Mouse (Mus musculus): ENCODE measurements around the gene Gjb6.

The Gjb6 gene

DNA sequence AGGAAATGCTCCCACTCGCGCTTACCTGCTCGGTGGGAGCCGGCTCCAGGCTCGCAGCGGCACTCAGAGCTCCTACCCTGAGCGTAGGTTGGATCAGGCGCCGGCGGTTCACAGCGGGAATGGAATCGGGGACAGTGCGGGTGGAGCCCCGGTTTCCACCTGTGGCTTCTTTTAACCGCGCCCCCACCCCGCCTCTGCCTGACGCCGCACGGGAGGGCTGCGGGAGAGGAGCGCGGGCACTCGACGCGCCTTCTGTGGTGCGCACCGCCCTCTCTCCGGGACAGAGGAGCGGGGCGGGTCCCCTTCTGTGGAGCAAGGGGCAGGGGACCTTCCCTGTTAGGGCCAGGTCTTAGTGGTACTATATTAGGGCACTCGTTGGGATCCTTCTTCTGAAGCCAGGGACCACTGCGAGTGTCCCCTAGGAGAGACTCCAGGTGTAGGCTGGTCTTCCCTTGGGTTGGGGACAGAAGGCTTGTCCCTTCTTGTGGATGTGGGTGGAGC lies at the start of gene Gjb6:
Gene Gjb6, minus strand, starts transcription at position 451 of the 501 bp plus-strand sequence.
- no peak for DNase-seq (ENCODE audit: low read depth, low spot score)

DNA sequence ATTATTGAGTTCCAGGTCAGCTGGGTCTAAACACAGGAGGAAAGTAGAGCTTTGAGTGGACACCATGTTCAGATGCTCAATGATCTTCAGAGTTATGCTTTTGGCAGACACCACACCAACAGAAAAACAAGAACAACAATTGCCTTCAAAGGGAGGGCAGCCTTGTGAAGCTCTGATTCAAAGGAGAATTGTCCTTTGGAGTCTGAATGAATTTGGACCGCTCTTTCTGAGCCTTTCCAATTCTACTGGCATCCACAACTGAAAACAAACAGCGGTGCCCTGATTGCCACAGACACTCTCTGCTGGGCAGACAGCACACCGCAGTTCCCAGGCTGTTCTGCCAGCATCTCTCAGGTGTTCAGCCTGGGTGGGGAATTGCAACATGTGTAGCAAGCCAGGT lies 32.1 kb upstream of the Gjb6 start:
- no peak for DNase-seq (ENCODE audit: low read depth, low spot score)

DNA sequence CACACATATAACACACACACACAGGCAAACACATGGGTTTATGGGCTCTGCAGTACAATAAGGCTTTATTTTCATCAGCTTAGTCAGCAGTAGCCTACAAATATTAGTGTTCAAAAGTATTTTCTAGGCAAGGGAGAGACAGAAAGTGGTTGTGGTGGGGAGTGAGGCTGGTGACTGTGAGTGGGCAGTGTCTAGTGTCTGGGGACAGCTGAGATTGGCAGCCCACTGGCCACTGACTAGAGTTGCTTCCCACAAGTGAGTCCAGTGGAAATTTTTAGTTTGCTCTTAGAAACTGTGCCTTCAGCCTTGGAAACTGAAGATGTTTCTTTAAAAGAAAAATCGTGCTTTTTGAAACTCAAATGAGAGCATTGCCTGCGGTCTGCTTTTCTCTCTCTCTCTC lies 28.4 kb upstream of the Gjb6 start:
- DNase-seq (ENCODE audit: low read depth, low spot score), result no peak

DNA sequence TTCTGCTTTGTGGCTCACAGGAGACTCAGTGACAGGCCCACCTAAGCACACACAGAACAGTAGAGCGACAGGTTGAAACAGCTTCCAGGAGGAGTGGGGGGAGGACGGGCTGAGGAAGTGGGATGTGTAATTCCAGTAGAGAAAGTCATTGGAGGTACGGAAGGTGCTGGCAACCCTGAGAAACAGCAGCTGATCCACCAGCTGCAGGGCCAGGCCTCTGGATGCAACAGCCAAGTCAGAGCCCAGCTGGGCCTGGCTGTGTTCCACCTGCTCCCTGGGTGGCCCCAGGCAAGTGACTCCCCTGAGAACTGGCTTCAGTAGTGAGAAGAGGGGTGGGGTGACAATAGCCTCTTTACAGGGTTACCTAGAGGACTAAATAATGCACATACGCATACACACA lies 27.8 kb upstream of the Gjb6 start:
- DNase-seq (ENCODE audit: low read depth, low spot score), result no peak

DNA sequence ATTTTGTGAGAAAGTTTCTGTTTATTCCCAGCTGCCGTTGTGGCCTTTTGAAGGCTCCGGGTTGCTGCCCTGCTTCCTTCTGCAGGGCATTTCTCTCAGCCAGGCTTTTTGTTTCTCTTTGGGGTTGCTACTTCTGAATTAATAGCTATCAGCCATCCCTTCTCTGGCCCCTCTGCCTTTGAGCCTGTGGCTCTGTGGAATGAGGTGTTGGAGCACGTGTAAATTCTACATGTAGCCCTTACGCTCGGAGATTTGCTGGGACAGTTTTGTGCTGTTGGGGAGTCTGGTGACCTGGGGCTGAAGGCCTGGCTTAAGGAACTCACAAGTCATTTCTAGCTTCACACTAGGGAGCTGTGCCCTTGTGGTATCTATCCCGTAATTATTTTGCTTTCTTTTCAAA lies 21.5 kb upstream of the Gjb6 start:
- no peak for DNase-seq (ENCODE audit: low read depth, low spot score)

DNA sequence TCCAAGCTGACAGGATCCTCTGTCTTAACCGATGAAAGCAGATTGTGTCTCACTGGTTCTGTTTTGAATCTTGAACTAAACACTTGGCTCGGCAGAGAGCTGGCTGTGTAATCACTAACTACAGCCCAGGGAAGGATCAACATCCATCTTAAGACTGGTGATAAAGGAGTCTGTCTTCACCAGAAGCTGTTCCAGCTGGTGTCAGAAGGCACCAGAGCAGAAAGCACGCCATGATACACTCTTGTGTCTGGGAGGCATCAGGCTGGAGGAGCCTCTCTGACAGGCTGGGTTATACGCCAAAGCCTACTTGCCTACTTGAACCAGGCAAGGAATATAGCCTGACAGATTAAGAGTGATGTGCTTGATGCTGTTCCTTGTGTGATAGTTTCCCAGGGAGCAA lies 12.3 kb upstream of the Gjb6 start:
- DNase-seq (ENCODE audit: low read depth, low spot score), result no peak

DNA sequence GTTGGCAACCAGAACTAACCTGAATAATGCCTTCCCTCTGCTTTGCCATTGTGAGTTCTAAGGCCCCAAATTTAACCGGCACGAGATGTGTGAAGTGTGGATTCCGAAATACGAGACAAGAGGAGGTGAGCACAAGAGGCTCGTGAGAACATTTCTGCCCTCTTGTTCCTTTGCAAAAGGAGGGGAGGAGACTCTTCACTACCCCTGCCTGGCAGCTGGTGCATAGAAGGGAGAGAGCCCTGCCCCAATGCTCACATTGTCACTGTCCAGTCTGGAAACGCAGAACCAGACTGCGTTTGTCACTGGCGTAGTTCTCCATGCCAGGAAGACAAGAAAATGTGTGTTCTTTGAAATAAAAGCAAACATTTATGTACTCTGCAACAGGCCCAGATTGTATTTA lies 1.9 kb upstream of the Gjb6 start:
- no peak for DNase-seq (ENCODE audit: low read depth, low spot score)

DNA sequence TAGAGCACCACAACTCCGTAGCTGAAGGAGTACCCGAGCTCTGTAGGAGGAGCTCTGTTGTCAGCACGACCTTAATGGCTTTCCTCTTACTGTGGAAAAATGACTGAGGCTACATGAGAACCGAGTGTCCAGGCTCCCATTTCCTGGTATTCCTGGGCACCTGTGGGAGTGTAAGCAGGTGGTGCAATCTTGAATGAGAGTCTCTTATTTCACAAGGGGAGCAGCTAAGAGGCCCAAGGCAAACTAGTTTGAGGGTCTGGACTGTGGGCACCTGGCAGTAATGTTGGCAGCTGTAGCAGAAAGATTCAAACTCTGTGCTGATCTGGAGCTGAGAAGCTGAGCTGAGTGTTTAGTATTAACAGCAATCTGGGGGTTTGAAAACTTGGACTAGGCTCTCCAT lies 6.0 kb downstream of the Gjb6 start:
- DNase-seq (ENCODE audit: low read depth, low spot score), result no peak

DNA sequence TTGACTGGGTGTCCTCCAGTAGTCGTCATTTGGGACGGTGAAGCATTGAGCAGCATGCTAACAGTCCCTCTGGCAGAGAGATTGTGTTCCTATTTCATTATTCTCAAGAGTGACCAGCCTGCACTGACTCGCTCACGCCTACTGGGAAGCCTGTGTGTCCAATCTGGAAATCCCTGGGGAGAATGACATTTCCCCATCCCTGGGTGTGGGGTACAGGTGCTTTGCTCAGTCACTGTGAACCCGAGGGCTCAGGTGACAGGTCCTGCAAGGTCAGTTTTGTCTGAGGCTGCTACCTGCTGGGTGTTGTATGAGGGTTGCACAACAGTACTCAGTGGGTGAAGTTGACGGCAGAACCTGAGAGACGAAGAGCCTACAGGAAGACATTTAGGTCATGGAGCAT lies 11.1 kb downstream of the Gjb6 start:
- DNase-seq (ENCODE audit: low read depth, low spot score), result no peak

DNA sequence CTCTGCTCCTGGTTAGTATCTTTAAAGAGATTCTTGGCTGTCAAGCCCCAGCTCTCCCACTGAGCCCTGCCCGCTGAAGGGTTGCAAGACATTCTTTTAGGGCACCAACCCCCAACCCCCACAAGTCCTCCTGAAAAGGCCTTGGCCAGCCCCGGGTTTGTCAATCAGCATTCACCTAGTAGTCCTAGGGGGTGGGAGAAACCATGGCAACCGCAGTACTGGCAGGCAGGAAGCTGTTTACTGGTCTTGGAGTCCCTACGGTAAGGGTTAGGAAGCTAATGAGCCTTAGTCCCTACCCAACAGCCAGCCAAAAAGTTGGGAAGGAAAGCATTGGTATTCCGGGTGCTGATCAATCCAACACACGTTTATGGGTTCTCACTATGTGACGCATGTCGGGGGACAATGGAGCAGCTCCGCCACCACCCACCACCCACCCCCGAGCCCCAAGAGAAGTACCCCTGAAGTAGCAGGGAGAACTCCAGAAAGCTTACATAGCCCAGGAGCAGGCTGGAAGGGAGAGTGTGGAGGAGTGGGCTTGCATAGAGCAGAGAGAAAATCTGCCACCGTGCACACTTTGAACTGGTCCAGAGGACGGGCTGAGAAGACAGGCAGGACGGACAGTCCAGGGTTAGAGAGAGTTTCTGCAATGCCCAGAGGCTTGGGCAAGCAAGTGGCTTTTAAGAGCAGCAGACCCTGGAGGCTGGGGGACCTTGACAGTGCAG lies 17.4 kb downstream of the Gjb6 start, which contains the start of gene Gm4491:
Gene Gm4491, minus strand, starts transcription at position 61 of the 722 bp plus-strand sequence.
- no peak for DNase-seq (ENCODE audit: low read depth, low spot score)

DNA sequence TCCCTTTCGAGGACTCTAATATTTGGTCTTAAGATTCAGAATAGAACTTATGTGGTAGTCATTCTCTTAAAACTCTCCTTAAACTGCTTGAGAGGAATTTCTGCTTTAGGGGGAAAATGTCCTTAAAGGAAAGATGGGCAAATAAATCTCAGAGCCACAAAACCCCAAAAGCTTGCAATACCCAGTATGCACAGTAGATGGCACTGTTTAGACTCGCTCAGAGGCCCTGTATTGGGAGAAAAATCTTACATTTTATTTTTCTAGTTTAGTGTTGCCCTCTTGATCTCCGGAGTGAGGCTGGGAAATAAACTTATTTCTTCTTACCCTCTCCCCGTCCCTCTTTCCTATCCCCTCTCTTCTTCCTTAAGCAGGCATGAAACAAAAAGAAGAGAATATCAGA lies 24.2 kb downstream of the Gjb6 start:
- no peak for DNase-seq (ENCODE audit: low read depth, low spot score)

DNA sequence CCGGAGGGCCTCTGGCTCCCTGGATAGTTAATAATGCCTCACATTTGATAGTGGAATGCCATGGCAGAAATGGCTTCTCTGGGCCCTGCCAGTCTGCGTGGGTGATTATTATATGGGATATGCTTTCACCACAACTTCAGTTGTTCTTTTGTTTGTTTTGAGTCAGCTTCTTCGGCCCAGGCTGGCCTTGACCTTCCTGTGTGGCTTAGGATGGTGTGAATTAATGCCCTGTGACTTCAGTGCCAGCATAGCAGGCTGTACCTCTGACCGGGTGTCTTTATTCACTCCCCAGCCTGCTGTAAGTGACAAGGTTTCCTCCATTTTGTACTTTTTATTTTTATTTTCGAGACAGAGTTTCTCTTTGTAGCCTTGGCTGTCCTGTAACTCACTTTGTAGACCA lies 25.5 kb downstream of the Gjb6 start:
- DNase-seq (ENCODE audit: low read depth, low spot score), result no peak

DNA sequence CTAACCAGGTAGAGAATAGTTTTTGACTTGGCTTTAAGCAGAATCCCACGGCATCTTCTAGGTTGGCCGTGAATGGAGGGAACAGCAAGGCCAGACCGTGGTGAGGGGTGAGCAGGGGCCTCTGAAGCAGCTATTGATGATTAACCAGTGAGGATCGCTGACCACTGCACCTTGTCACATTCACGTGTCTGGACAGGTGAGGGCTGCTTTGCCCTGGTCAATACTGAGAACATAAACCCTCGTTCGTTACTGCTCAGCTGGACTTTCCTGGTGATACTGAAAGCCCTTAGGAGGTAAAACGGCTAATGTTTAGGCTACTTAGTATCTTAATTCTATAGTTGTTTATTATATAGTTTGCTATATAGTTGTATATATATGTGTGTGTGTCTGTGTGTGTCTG lies 26.3 kb downstream of the Gjb6 start:
- DNase-seq (ENCODE audit: low read depth, low spot score), result no peak

DNA sequence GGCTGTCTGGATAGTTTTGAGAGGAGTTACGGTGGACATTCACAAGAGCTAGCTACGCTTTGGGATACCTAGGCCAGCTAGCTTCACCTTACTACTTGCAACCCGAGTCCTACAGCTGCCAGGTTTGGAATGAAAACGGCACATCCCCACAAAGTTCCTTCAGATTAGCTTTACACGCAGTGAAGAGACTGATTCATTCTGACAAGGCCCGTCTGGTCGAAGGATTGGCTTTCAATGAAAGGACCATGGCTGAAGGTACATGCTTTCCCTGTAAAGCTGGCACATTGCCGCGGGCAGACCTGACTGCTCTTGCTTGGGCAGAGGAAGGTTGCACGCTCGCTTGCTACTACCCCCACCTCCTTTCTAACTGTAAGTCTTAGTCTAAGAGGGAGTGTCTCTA lies 27.7 kb downstream of the Gjb6 start:
- no peak for DNase-seq (ENCODE audit: low read depth, low spot score)

DNA sequence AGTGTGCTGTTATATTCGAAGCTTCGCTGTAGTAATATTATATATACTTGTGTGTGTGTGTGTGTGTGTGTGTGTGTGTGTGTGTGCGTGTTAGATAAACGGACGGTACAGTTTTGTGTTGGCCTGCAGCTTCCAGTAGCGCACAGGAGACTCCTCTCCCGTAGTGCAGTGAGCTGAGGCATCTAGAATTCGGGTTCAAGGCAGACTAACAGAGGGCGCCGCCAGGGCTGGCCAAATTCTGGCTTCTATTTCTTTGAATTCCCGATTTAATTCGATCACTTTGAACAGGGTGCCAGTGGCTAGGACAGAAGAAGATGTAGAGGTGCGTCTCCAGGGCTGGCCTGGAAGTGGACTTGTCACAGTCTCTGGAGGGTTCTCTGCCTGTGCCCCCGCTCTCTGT lies 28.3 kb downstream of the Gjb6 start:
- no peak for DNase-seq (ENCODE audit: low read depth, low spot score)

DNA sequence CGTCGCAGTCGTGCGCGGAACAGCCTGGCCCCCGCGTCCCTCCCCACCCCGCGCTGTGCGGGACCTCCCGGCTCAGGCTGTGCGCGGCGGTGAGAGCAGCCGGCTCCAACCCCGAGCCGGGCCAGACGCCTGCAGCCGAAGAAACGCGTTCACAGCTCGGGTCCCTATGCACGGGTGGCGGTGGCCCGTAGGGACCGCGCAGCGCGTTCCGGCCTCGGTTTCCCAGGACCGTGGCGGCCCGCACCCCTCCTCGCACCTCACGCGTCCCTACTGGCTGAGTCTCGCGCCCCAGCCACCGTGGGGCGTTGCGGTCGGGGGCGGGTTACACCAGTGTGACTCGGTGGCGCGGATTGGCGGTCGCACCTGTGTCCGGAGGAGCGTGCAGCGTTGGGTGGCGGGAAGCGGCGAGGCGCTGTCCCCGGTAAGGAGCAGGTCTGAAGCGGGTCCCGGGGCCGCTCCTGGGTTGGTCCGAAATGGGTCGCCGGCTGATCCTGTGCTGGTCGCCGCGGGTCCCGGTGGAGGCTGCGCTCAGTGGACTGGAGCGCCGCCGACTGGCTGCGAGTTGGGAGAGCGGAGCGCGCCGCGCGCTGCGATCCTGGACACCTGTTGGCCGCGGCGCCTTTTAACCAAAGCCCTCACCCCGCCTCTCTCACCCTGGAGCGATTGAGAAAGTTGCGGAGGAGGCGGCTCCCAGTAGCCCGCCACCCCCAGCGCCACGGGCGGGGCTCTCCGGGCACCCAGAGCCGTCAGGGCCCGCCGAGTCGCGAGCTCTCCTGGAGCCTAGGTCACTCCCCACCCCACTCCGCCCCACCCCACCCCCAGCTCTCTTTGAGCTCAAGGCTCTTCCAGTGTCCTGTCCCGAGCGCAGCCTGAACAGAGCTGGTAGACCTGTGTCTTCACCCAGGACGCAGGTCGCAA lies 29.0 kb downstream of the Gjb6 start, which contains the start of gene Gjb2:
Gene Gjb2, minus strand, starts transcription at position 597 of the 918 bp plus-strand sequence.
- DNase-seq (ENCODE audit: low read depth, low spot score), result peak; percentile 39

DNA sequence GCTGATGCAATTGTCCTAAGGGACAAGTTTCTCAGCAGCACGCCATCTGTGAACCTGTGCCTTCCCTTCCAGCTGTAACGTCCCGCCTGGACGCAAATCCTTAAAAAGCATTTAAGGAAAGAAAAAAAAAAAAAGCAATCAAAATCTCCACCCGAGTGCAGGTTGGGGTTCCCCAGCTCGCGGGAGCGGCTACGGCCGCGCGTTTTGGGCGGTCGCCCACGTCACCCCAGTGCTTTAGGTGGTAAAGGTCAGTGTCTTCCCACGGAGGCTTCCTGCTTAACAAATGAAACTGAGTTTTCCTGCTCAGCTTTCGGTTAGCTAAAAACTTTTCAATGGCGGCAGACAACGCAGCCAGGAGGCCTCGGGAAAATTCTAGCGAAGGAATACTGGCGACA lies 29.7 kb downstream of the Gjb6 start:
- DNase-seq (ENCODE audit: low read depth, low spot score), result no peak

DNA sequence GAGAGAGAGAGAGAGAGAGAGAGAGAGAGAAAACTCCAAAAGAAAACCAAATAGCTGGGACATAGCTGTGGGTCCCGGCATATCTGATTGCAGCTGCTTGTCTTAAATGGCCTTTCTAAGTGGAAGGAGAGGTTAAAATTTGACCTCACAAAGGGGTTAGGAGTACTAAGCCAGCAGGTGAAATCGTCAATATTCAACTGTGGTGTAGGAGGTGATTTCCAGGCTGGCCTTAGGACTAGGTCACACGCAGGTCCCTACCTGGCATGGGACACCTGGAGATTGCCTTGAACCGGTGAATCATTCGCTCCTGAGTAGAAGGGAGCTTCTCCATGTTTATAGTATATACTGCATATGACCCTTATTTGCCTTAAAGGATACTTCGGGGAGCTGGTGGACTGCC lies 30.3 kb downstream of the Gjb6 start:
- no peak for DNase-seq (ENCODE audit: low read depth, low spot score)

DNA sequence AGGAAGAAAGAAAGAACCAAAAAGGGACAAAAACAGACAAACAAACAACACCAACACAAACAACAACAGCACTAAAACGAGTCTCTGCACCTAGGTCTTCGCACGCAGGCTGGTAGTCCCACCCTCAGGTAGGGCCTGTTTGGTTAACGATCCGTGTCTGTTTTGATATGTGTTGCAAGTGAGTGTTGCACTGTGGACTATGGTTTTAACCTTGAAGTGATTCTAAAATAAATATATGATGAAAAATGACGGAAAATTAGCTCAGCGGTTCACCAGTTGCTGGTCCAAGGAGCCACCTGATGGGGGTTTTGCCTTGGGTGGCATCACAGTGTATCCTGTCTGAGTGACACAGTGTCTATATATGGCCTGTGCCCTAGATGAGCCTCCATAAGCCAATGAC lies 31.8 kb downstream of the Gjb6 start:
- DNase-seq (ENCODE audit: low read depth, low spot score), result no peak

DNA sequence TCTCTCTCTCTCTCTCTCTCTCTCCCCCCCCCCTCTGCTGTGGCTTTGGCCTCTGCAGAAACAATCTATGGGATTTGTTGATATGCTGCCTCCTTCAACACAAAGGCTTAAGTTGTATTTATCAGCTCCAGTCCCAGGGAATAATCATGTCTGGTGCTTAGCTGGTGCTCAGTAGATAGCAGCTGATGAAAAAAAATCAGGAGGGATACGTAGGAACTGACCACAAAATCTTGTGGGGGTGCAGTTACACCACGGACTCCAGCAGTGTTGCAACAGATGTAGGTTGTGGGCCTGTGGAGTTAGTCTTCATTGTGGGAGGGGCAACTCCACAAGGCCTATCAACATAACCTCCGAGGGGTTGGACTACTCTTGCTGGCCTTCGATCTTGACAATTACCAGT lies 37.6 kb downstream of the Gjb6 start:
- no peak for DNase-seq (ENCODE audit: low read depth, low spot score)

DNA sequence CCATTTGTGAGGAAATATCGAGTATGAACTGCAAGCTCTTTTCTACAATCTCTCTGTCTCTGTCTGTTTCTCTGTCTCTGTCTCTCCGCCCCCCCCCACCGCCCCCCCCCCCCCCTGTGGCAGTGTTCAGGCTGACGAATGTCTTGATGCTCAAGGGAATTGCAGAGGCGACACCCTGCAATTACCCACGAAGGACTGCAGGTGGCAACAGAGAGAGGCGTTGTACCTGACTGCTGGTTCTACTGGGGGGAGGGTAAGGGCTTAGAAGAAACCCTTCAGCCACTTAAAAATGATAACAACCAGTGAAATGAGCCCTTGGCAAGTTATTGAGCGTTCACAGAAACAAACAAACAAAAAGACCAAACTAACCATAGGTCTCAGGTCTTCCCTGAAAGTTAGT lies 40.4 kb downstream of the Gjb6 start:
- DNase-seq (ENCODE audit: low read depth, low spot score), result peak; percentile 42

DNA sequence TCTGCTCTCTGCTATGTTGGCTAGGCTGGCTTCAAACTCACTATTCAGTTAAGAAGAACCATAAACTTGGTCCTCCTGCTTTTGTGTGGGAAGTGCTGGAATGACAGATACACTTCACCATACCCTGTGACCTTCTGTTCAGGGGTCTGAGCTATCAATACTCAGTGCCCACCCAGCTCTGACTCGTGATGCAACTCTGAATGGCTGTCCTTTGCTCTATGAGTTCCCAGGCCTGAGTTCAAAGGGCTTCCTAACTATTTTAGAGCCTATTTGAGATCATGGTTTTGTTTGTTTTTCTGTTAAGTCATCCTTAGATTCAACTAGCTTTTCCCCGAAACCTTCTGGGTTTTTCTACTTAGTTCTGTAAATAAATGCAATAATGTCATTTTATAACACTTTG lies 43.4 kb downstream of the Gjb6 start:
- DNase-seq (ENCODE audit: low read depth, low spot score), result no peak

DNA sequence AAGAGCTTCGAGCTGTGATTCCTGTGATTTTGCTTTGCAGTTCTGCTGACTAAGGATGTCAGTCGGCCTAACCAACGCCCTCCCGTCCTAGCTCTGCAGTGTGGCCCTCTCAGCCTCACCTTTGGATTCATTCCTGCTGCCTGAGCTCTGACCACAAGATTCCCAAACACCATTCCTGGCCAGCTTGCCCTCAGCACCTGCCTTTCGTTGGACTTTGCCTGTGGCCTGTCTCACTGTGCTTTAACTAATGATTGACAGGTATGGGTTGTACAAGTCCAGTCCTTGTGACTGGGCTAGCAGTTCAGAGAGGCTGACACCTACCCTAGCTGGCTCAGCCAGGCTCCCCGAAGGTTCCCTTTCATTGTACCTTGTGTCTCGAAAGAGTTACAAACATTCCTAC lies 44.3 kb downstream of the Gjb6 start:
- no peak for DNase-seq (ENCODE audit: low read depth, low spot score)

Data from WW6 (cell line).